Mouse (Mus musculus) adrenal gland, postnatal 36 days (tissue): ENCODE results near the gene Cyp2u1. TPM values are rescaled to one million over a fixed set of nuclear protein-coding genes. Genes with fewer than 3 reads are reported as not detected.
A peak's percentile ranks its signal among the peaks of the same experiment; 100 is the strongest.

ENCODE experiments used
- DNase-seq, 2 experiments: peaks; one replicate each; pipeline ENCODE4 v3.0.0; 2021; ENCODE audit warnings: mixed read lengths in 1 of 2
- total RNA-seq, 2 experiments: library from RNA; stranded (reverse); gene quantifications; 2 replicates each; pipeline ENCODE4 v1.2.3; 2021

Gene Cyp2u1
- total RNA-seq, 2 experiments from 2014 or later, result 7.9 to 22.7 TPM

GRCm38 (mm10) chr3:131306255-131306654, 3.2 kb upstream of the Cyp2u1 start:
- no peak for DNase-seq

GRCm38 (mm10) chr3:131303320-131303714, 290 bp upstream of the Cyp2u1 start:
- DNase-seq, result no peak

- DNase-seq, result no peak
Observed at GRCm38 (mm10) chr3:131299908-131300307, 3.1 kb downstream of the Cyp2u1 start.

GRCm38 (mm10) chr3:131299078-131299477, 3.9 kb downstream of the Cyp2u1 start:
- DNase-seq, result no peak

- DNase-seq, result no peak
Observed at GRCm38 (mm10) chr3:131296893-131297292, 6.1 kb downstream of the Cyp2u1 start.

- DNase-seq, result peak in 1 of 2 experiments; percentile 58
Observed at GRCm38 (mm10) chr3:131295513-131296200, 7.4 kb downstream of the Cyp2u1 start.

- DNase-seq, result no peak
Observed at GRCm38 (mm10) chr3:131294503-131294902, 8.5 kb downstream of the Cyp2u1 start.

- DNase-seq, result no peak
Observed at GRCm38 (mm10) chr3:131292959-131293358, 10.1 kb downstream of the Cyp2u1 start.

- DNase-seq, result no peak
Observed at GRCm38 (mm10) chr3:131292349-131292748, 10.7 kb downstream of the Cyp2u1 start.

- DNase-seq, result no peak
Observed at GRCm38 (mm10) chr3:131291890-131292289, 11.1 kb downstream of the Cyp2u1 start.

GRCm38 (mm10) chr3:131274151-131274550, 28.9 kb downstream of the Cyp2u1 start:
- DNase-seq, result peak in 1 of 2 experiments; percentile 34

- DNase-seq, result no peak
Observed at GRCm38 (mm10) chr3:131272374-131273100, 30.5 kb downstream of the Cyp2u1 start.

GRCm38 (mm10) chr3:131271559-131272373, 31.3 kb downstream of the Cyp2u1 start, which contains the start of gene Hadh:
Hadh (minus strand) TSS chr3:131272101.
- peak; percentile 88 to 93 for DNase-seq

- DNase-seq, result peak; percentile 77 to 82
Observed at GRCm38 (mm10) chr3:131271157-131271556, 31.9 kb downstream of the Cyp2u1 start.

- DNase-seq, result no peak
Observed at GRCm38 (mm10) chr3:131270381-131270780, 32.6 kb downstream of the Cyp2u1 start.

- DNase-seq, result no peak
Observed at GRCm38 (mm10) chr3:131266366-131267050, 36.5 kb downstream of the Cyp2u1 start.

- no peak for DNase-seq
Observed at GRCm38 (mm10) chr3:131265516-131265915, 37.5 kb downstream of the Cyp2u1 start.

GRCm38 (mm10) chr3:131263766-131264486, 39.1 kb downstream of the Cyp2u1 start:
- DNase-seq, result no peak

GRCm38 (mm10) chr3:131260418-131260817, 42.6 kb downstream of the Cyp2u1 start:
- DNase-seq, result no peak

- DNase-seq, result peak in 1 of 2 experiments; percentile 40
Observed at GRCm38 (mm10) chr3:131259392-131259965, 43.5 kb downstream of the Cyp2u1 start.

- DNase-seq, result no peak
Observed at GRCm38 (mm10) chr3:131258921-131259320, 44.1 kb downstream of the Cyp2u1 start.
